Mouse (Mus musculus): Measurements from ENCODE around the gene Map1a. TPM values are rescaled to one million over a fixed set of nuclear protein-coding genes. Genes with fewer than 3 reads are reported as not detected.

Gene Map1a
- polyA plus RNA-seq, 1 experiment from 2014 or later, result 2.5 TPM

DNA sequence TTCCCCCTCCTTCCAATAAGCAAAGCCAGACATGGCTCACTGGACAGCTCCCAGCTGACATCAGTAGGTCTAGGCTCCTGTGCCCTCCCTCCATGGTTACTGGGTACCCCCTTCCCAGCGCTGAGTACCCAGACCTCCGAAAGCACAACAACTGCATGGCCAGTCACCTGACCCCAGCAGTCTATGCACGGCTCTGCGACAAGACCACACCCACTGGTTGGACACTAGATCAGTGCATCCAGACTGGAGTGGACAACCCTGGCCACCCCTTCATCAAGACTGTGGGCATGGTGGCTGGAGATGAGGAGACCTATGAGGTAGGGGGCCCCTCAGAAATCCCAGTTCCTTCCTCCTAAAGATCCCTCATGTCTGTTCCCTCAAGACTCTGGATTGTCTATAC lies 70.1 kb downstream of the Map1a start:
- no peak for ATAC-seq (ENCODE audit: insufficient number of reproducible peaks, insufficient read depth, low FRiP score, low TSS enrichment, low read depth)
- Histone ChIP-seq H3K9me3 (no peaks in the 10 kb centered on the region), H3K9ac (replicated peaks) (no peak overlapping the region), H3K4me2 (no peak overlapping the region), H3K4me3 (replicated peaks) (no peak overlapping the region), H3K4me1 (replicated peaks) (peaks cover 14% of the 10 kb centered on the region), H3K27me3 (peaks cover 19% of the 10 kb centered on the region), H3K27ac (no peak overlapping the region), H3K36me3 (no peaks in the 10 kb centered on the region)
- WGBS, result 50% methylated on average over 4 of the region's 4 CpGs

Other genes with a start within 250 kb of the Map1a start
- gene Tgm5, start 203.8 kb upstream of the Map1a start, polyA plus RNA-seq (2016; fragmentation: Nextera tagmentation; extraction: Ambion mirVana), result not detected in 2 replicates
- gene Tgm7, start 179.8 kb upstream of the Map1a start, polyA plus RNA-seq (2016; fragmentation: Nextera tagmentation; extraction: Ambion mirVana), result not detected in 2 replicates
- gene Adal, start 149.2 kb upstream of the Map1a start, polyA plus RNA-seq (2016; fragmentation: Nextera tagmentation; extraction: Ambion mirVana), result 22.7 and 22.9 TPM in 2 replicates
- 22.9 and 23.4 TPM in 2 replicates for gene Lcmt2, start 148.9 kb upstream of the Map1a start, polyA plus RNA-seq (2016; fragmentation: Nextera tagmentation; extraction: Ambion mirVana)
- 75.6 and 84.2 TPM in 2 replicates for gene Tubgcp4, start 118.9 kb upstream of the Map1a start, polyA plus RNA-seq (2016; fragmentation: Nextera tagmentation; extraction: Ambion mirVana)
- gene Zscan29, start 118.5 kb upstream of the Map1a start, polyA plus RNA-seq (2016; fragmentation: Nextera tagmentation; extraction: Ambion mirVana), result 11.3 and 12.8 TPM in 2 replicates
- gene Trp53bp1, start 18.2 kb upstream of the Map1a start, polyA plus RNA-seq (2016; fragmentation: Nextera tagmentation; extraction: Ambion mirVana), result 132 and 136 TPM in 2 replicates
- gene Ppip5k1, start 65.8 kb downstream of the Map1a start, polyA plus RNA-seq (2016; fragmentation: Nextera tagmentation; extraction: Ambion mirVana), result 7.6 and 9.9 TPM in 2 replicates
- 1.6 and 2.1 TPM in 2 replicates for gene Ckmt1, start 68.1 kb downstream of the Map1a start, polyA plus RNA-seq (2016; fragmentation: Nextera tagmentation; extraction: Ambion mirVana)
- gene Strc, start 97.6 kb downstream of the Map1a start, polyA plus RNA-seq (2016; fragmentation: Nextera tagmentation; extraction: Ambion mirVana), result not detected in 2 replicates
- gene Pdia3, start 124.2 kb downstream of the Map1a start, polyA plus RNA-seq (2016; fragmentation: Nextera tagmentation; extraction: Ambion mirVana), result 620 and 666 TPM in 2 replicates
- 3.5 and 4.1 TPM in 2 replicates for gene Catsper2, start 124.2 kb downstream of the Map1a start, polyA plus RNA-seq (2016; fragmentation: Nextera tagmentation; extraction: Ambion mirVana)
- gene Ell3, start 154.7 kb downstream of the Map1a start, polyA plus RNA-seq (2016; fragmentation: Nextera tagmentation; extraction: Ambion mirVana), result 10.8 and 13.5 TPM in 2 replicates
- 521 and 544 TPM in 2 replicates for gene Serf2, start 159.6 kb downstream of the Map1a start, polyA plus RNA-seq (2016; fragmentation: Nextera tagmentation; extraction: Ambion mirVana)
- gene Hypk, start 163.7 kb downstream of the Map1a start, polyA plus RNA-seq (2016; fragmentation: Nextera tagmentation; extraction: Ambion mirVana), result 150 and 153 TPM in 2 replicates
- 0.14 TPM in 1 of 2 replicates, not detected in the other for gene Serinc4, start 167.2 kb downstream of the Map1a start, polyA plus RNA-seq (2016; fragmentation: Nextera tagmentation; extraction: Ambion mirVana)
- 66.1 and 67.7 TPM in 2 replicates for gene Mfap1b, start 184.5 kb downstream of the Map1a start, polyA plus RNA-seq (2016; fragmentation: Nextera tagmentation; extraction: Ambion mirVana)
- gene Mfap1a, start 217.1 kb downstream of the Map1a start, polyA plus RNA-seq (2016; fragmentation: Nextera tagmentation; extraction: Ambion mirVana), result 32.5 and 33.8 TPM in 2 replicates
- 8.9 and 9.2 TPM in 2 replicates for gene Wdr76, start 217.1 kb downstream of the Map1a start, polyA plus RNA-seq (2016; fragmentation: Nextera tagmentation; extraction: Ambion mirVana)